Mouse (Mus musculus) stomach, postnatal 0 days (tissue): ENCODE data around the gene Klf9. TPM values are rescaled to one million over a fixed set of nuclear protein-coding genes. Genes with fewer than 3 reads are reported as not detected.

Experiments used
- ATAC-seq: fragments of 200-750 bp; cut with Nextera tagmentation; 2 replicates; pipeline ENCODE4 v1.8.0; 2017; ENCODE audit not compliant: low FRiP score, low TSS enrichment
- DNase-seq: peaks from one replicate; pipeline ENCODE4 v3.0.0-alpha.2; 2016; ENCODE audit warnings: low spot score
- H3K27ac ChIP-seq: fragments of 300-500 bp; sonication (generic); replicated peaks from 2 replicates; pipeline ENCODE4 v1.5.1; 2014; ENCODE audit warnings: mild to moderate bottlenecking, control low read depth
- H3K27me3 ChIP-seq: fragments of 300-500 bp; sonication (generic); 2 replicates; pipeline ENCODE4 v1.6.1; 2014; ENCODE audit warnings: low read length; ENCODE audit not compliant: control insufficient read depth, insufficient read depth
- H3K36me3 ChIP-seq: fragments of 300-500 bp; sonication (generic); 2 replicates; pipeline ENCODE4 v1.6.1; 2014; ENCODE audit warnings: low read length, mixed read lengths; ENCODE audit not compliant: control insufficient read depth, insufficient read depth
- H3K4me1 ChIP-seq: fragments of 300-500 bp; sonication (generic); replicated peaks from 2 replicates; pipeline ENCODE4 v1.6.1; 2014; ENCODE audit warnings: antibody characterized with exemption; ENCODE audit not compliant: control insufficient read depth, insufficient read depth
- H3K4me2 ChIP-seq: fragments of 300-500 bp; sonication (generic); replicated peaks from 2 replicates; pipeline ENCODE4 v1.6.1; 2014; ENCODE audit warnings: low read depth, mild to moderate bottlenecking, control low read depth, moderate library complexity
- H3K4me3 ChIP-seq: fragments of 300-500 bp; sonication (generic); 2 replicates; pipeline ENCODE4 v1.5.1; 2014; ENCODE audit warnings: low read depth, low read length, control low read depth
- H3K9ac ChIP-seq: fragments of 300-500 bp; sonication (generic); 2 replicates; pipeline ENCODE4 v1.6.1; 2014; ENCODE audit warnings: mild to moderate bottlenecking, low read length, control low read depth, mixed read lengths
- H3K9me3 ChIP-seq: fragments of 300-500 bp; sonication (generic); 2 replicates; pipeline ENCODE4 v1.6.1; 2016; ENCODE audit warnings: low read length; ENCODE audit not compliant: control insufficient read depth
- CTCF ChIP-seq: IDR thresholded peaks from 2 replicates; pipeline ENCODE4 v1.5.1; 2016; ENCODE audit warnings: antibody characterized with exemption, low read depth, mild to moderate bottlenecking, moderate library complexity
- EP300 ChIP-seq: optimal IDR thresholded peaks from 2 replicates; pipeline ENCODE3; 2016; ENCODE audit warnings: antibody characterized with exemption
- WGBS: fragments of 180-500 bp; shearing (Covaris S2); extraction: QIAGEN DNeasy Blood & Tissue Kit; methylation state at CpG from one replicate; pipeline ENCODE4 v1.1.7; 2014; 5-methylcytosine and 5-hydroxymethylcytosine counted together
- microRNA counts: library from miRNA; unstranded; fragments of <30 nt; microRNA quantifications from one replicate; lab custom pipeline; 2015
- microRNA-seq: library from miRNA; unstranded; fragments of <30 nt; microRNA quantifications from one replicate; pipeline ENCODE4, GENCODE M21; 2016
- polyA plus RNA-seq: library from polyadenylated mRNA; unstranded; fragments of >200 nt; fragmentation: Nextera tagmentation; extraction: Ambion mirVana; gene quantifications from 2 replicates; pipeline ENCODE4 v1.2.1, GENCODE M21; 2015

Gene Klf9
- polyA plus RNA-seq, 1 experiment from 2014 or later, result 17.4 TPM

GRCm38 (mm10) chr19:23203505-23204053 is 62.6 kb downstream of the Klf9 start:
- no peaks in the 10 kb centered on the region for H3K4me1 ChIP-seq
- H3K36me3 ChIP-seq, result peaks cover 8% of the 10 kb centered on the region; the same call in 1 of the 2 replicates

GRCm38 (mm10) chr19:23211325-23211724 is 70.3 kb downstream of the Klf9 start:
- 76% methylated on average over 6 of the region's 6 CpGs for WGBS
- H3K4me2 ChIP-seq, result no peak overlapping the region
- no peak overlapping the region for H3K27ac ChIP-seq
- no peak for ATAC-seq
- no peak for DNase-seq
- H3K9ac ChIP-seq, result no peak overlapping the region
- peaks cover 6% of the 10 kb centered on the region; the same call in 1 of the 2 replicates for H3K36me3 ChIP-seq
- no peaks in the 10 kb centered on the region for H3K4me1 ChIP-seq
- no peaks in the 10 kb centered on the region for H3K9me3 ChIP-seq
- no peak overlapping the region for H3K4me3 ChIP-seq
- H3K27me3 ChIP-seq, result no peaks in the 10 kb centered on the region
- peak; percentile 45 for TF ChIP-seq CTCF
- no peak for TF ChIP-seq EP300

More at GRCm38 (mm10) chr19:23203505-23204053, 62.6 kb downstream of the Klf9 start:
- Histone ChIP-seq H3K9me3 (no peaks in the 10 kb centered on the region), H3K4me2 (no peak overlapping the region), H3K4me3 (no peak overlapping the region), H3K27me3 (no peaks in the 10 kb centered on the region), H3K27ac (no peak overlapping the region), H3K9ac (no peak overlapping the region)
- WGBS, result 72% methylated on average over 3 of the region's 3 CpGs
- DNase-seq (no peak), ATAC-seq (no peak)
- TF ChIP-seq CTCF, result no peak
- no peak for TF ChIP-seq EP300

GRCm38 (mm10) chr19:23214326-23214725 is 73.3 kb downstream of the Klf9 start:
- no peaks in the 10 kb centered on the region for H3K9me3 ChIP-seq
- 93% methylated on average over 8 of the region's 8 CpGs for WGBS
- no peak overlapping the region for H3K4me3 ChIP-seq
- no peak overlapping the region for H3K4me2 ChIP-seq
- peaks cover 6% of the 10 kb centered on the region; the same call in 1 of the 2 replicates for H3K36me3 ChIP-seq
- DNase-seq (no peak), ATAC-seq (no peak)
- no peaks in the 10 kb centered on the region for H3K27me3 ChIP-seq
- no peak overlapping the region for H3K9ac ChIP-seq
- TF ChIP-seq EP300, result no peak
- no peak for TF ChIP-seq CTCF
- no peaks in the 10 kb centered on the region for H3K4me1 ChIP-seq
- H3K27ac ChIP-seq, result no peak overlapping the region

MicroRNA genes within 50 kb of the gene (microRNA counts, 519-probe panel; counts per million panel counts)
- not detected for microRNA mmu-miR-1192 (lab: Ali Mortazavi, UCI)

Small RNAs within 50 kb of the gene (microRNA-seq; reads per million reads assigned to microRNA genes)
- not detected for gene Mir1192

Other genes starting within 250 kb of the Klf9 start
- gene Smc5, start 132.7 kb downstream of the Klf9 start, polyA plus RNA-seq, result 7.7 and 8.3 TPM in 2 replicates